Mouse (Mus musculus) cerebellum, adult 2 months (tissue): Measurements from ENCODE around the gene Fuk.
A peak's percentile ranks its signal among the peaks of the same experiment; 100 is the strongest.

Experiments
- CTCF ChIP-seq: fragments of 200-500 bp; IDR thresholded peaks from 2 replicates; pipeline ENCODE4 v1.5.1; 2011; ENCODE audit warnings: low read depth, mild to moderate bottlenecking, control low read depth, low read length, moderate library complexity, borderline replicate concordance; ENCODE audit not compliant: insufficient read depth
- POLR2A ChIP-seq: fragments of 200-500 bp; IDR thresholded peaks from 2 replicates; pipeline ENCODE4 v1.6.1; 2011; ENCODE audit warnings: low read length, control low read depth, borderline replicate concordance; ENCODE audit not compliant: insufficient read depth

DNA sequence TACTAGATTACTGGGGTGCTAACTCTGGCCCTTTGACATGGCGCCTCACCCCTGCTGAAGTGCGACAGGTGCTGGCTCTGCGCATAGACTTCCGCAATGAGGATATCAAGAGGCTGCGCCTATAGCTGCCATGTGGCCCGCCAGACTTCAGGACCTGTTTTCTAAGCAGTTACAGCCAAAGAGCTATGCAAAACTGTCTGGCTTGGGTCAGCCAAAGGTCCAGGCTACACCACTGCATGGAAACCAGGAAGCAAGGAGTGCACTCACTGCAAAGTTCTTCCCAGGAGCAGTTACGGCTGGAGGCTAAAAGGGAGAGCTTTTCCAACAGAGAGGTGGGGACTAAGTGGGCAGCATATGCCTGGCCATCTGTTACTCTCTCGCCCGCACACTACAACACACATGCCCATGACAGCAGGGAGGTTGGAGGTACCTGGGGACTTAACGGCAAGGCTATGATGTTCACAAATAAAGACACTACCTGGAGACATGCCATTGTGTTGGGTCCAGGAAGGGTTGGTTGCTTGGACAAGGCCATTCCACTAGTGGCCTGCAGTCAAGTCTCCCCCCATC is 20.5 kb downstream of the Fuk start:
- TF ChIP-seq CTCF (no peak; the same call in 1 of the 2 replicates), POLR2A (0 out of 2 replicates have a peak, but pooled peaks have one; percentile 7)
